Mouse (Mus musculus): ENCODE data around the gene D230025D16Rik.
"Not testable (repeated sequence)": the region's sequence is repeated elsewhere in the genome, so short reads cannot be mapped to it uniquely, and the experiment has no call there.

The D230025D16Rik gene

GRCm38 (mm10) chr8:105268342-105269074 is 43.6 kb downstream of the D230025D16Rik start:
- DNase-seq (ENCODE audit: extremely low spot score), result no peak

GRCm38 (mm10) chr8:105269075-105269458 is 44.1 kb downstream of the D230025D16Rik start:
- DNase-seq (ENCODE audit: extremely low spot score), result no peak

GRCm38 (mm10) chr8:105269461-105269947 is 44.6 kb downstream of the D230025D16Rik start, which contains the start of gene Hsf4:
Hsf4 (plus strand) TSS chr8:105269801.
- DNase-seq (ENCODE audit: extremely low spot score), result no peak

- no peak for DNase-seq (ENCODE audit: extremely low spot score)
These were observed 45.4 kb downstream of the D230025D16Rik start for GRCm38 (mm10) chr8:105270101-105270915.

GRCm38 (mm10) chr8:105270916-105271186 is 45.9 kb downstream of the D230025D16Rik start:
- no peak for DNase-seq (ENCODE audit: extremely low spot score)

GRCm38 (mm10) chr8:105275387-105275786 is 50.4 kb downstream of the D230025D16Rik start:
- no peak for DNase-seq (ENCODE audit: extremely low spot score)

GRCm38 (mm10) chr8:105275840-105276239 is 50.9 kb downstream of the D230025D16Rik start, which contains the start of gene Nol3:
Nol3 (plus strand) TSS chr8:105276140.
- DNase-seq (ENCODE audit: extremely low spot score), result no peak

GRCm38 (mm10) chr8:105276292-105277120 is 51.6 kb downstream of the D230025D16Rik start:
- DNase-seq (ENCODE audit: extremely low spot score), result no peak

GRCm38 (mm10) chr8:105278911-105279334 is 54.0 kb downstream of the D230025D16Rik start:
- no peak for DNase-seq (ENCODE audit: extremely low spot score)

- no peak for DNase-seq (ENCODE audit: extremely low spot score)
These were observed 55.6 kb downstream of the D230025D16Rik start for GRCm38 (mm10) chr8:105280567-105280966.

GRCm38 (mm10) chr8:105281821-105282220 is 56.9 kb downstream of the D230025D16Rik start:
- DNase-seq (ENCODE audit: extremely low spot score), result no peak

GRCm38 (mm10) chr8:105282239-105282638 is 57.3 kb downstream of the D230025D16Rik start:
- DNase-seq (ENCODE audit: extremely low spot score), result no peak

- peak; percentile 42 for DNase-seq (ENCODE audit: extremely low spot score)
These were observed 58.1 kb downstream of the D230025D16Rik start for GRCm38 (mm10) chr8:105283074-105283473.

GRCm38 (mm10) chr8:105285514-105285913 is 60.6 kb downstream of the D230025D16Rik start:
- DNase-seq (ENCODE audit: extremely low spot score), result no peak

GRCm38 (mm10) chr8:105286907-105287306 is 62.0 kb downstream of the D230025D16Rik start:
- no peak for DNase-seq (ENCODE audit: extremely low spot score)

- DNase-seq (ENCODE audit: extremely low spot score), result no peak
These were observed 63.3 kb downstream of the D230025D16Rik start for GRCm38 (mm10) chr8:105288231-105288630.

GRCm38 (mm10) chr8:105288958-105289732 is 64.2 kb downstream of the D230025D16Rik start:
- peak; percentile 94 for DNase-seq (ENCODE audit: extremely low spot score)

GRCm38 (mm10) chr8:105289805-105290460 is 65.0 kb downstream of the D230025D16Rik start, which contains the start of gene 4931428F04Rik:
4931428F04Rik (minus strand) TSS chr8:105289864.
- DNase-seq (ENCODE audit: extremely low spot score), result peak; percentile 62

- peak; percentile 85 for DNase-seq (ENCODE audit: extremely low spot score)
These were observed 65.8 kb downstream of the D230025D16Rik start for GRCm38 (mm10) chr8:105290554-105291314.

GRCm38 (mm10) chr8:105291364-105291763 is 66.4 kb downstream of the D230025D16Rik start:
- not testable (repeated sequence) for DNase-seq (ENCODE audit: extremely low spot score)

All from embryo, embryonic 9.5 days (tissue).